Mouse (Mus musculus) left cerebral cortex, postnatal 4 days (tissue): Measurements from ENCODE around the gene Pard3. TPM values are rescaled to one million over a fixed set of nuclear protein-coding genes. Genes with fewer than 3 reads are reported as not detected.

Source experiments
- DNase-seq: peaks from one replicate; pipeline ENCODE4 v3.0.0-alpha.2; 2022
- intact Hi-C: fragments of 180-260 bp; cut with DNase I; formaldehyde crosslinking; loops from one replicate; pipeline ENCODE4 v1.15.1; 2025
- total RNA-seq, 2 experiments: library from RNA; stranded (reverse); gene quantifications; 2 replicates each; pipeline ENCODE4 v1.2.3; 2021

The Pard3 gene
- total RNA-seq, 2 experiments from 2014 or later: 25.5 to 27.0 TPM

DNA sequence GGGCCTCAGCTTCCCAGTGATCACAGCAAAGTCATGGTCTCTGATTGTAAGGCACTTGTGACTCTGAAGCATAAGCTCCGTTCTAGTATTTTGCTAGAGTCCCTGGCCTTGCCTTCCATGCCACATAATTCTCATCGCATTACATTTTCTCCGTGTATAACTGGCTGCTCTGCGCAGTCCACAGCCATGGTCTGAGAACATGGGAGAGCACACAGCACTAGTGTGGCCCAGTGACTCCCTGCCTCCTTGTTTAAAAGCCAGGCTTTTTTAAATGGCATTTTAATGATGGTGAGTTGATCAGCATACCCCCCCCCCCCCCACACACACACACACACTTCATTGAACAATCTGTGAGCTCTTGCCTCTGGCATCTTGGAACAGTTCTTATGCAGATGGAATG, 508.8 kb downstream of the Pard3 start:
- DNase-seq: no peak
- intact Hi-C loops: no loop called here

DNA sequence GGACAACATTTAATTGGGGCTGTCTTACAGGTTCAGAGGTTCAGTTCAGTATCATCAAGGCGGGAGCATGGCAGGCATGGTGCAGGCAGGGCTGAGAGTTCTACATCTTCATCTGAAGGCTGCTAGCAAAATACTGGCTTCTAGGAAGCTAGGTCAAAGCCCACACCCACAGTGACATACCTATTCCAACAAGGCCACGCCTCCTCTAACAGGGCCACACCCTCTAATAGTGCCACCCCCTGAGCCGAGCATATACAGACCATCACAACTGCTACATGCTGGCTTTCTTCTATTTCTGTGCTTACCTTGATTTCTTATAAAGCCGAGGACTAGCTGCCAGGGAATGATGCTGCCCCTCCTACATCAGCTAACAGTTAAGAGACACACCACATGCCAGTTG, 513.0 kb downstream of the Pard3 start:
- DNase-seq: no peak
- intact Hi-C loops: no loop called here

DNA sequence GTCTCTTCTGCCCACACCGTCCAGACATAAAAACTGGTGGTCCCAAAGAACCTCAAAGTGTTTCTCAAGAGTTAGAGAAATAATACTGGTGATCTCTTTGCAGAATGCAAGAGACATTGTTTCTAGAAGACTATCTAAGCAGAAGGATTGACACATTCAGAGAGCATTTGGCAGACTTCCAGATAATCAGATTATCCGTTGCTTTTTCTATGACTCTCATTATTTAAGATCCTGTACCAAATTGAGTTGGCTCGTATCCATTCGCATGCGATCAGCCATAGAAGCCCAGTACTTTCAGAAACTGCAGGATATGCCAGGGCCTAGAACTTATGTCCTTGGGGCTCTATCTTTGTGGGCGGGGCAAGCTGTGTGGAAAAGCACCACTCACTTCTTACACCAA, 514.0 kb downstream of the Pard3 start:
- DNase-seq: no peak
- intact Hi-C loops: no loop called here

DNA sequence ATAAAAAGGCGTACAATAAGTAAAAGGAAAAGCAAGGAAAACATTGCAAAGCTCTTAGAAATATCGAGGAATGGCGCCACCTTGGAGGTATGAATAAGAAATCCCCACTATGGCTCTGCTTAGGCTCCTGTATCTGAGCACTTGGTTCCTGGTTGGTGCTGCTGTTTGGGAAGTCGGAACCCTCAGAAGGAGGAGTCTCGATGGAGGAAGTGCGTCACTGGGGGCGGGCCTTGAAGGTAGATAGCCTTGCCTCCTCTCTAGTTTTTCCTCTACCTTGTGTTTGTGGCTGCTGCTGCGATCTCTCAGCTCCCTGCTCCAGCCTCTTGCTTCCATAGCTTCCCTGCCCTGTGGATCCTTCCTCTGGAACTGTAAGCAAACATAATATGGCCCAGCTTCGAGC, 515.7 kb downstream of the Pard3 start:
- DNase-seq: no peak
- intact Hi-C loops: no loop called here

DNA sequence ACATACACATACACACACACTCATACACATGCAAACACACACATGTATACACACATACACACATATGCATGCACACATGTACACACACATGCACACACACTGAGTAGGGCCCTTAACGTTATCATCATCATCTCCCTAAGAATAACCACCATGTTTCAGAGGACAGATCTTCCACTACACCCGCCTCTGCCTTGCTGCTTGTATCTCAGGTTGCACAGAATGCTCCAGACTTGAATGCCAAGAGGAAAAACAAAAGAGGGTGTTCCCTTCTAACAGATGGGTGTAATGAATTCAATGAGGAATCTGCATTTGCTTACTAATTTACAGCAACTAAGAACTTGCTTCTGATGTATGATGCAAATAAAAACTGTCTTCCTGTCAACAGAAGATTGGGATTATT, 519.7 kb downstream of the Pard3 start:
- no peak for DNase-seq
- intact Hi-C loops: no loop called here

DNA sequence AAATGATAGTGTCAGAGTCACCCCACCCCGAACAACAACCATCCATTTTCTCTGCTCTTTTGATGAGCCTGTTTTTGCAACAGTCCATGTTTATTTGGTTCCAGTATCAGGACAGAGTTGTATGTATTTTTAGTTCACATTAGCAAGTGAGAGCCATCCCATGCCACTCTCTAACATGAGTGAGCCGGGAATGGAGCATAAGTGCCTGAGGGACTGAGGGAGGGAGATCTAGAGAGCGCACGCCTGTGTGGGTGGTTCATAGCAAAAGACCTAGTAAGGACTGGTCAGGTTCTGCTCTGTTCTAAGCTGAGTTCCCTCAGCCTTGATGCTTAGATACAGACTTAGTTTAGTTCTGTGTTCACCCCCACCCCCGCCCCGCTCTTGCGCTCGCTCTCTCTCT, 521.9 kb downstream of the Pard3 start:
- no peak for DNase-seq
- intact Hi-C loops: no loop called here

DNA sequence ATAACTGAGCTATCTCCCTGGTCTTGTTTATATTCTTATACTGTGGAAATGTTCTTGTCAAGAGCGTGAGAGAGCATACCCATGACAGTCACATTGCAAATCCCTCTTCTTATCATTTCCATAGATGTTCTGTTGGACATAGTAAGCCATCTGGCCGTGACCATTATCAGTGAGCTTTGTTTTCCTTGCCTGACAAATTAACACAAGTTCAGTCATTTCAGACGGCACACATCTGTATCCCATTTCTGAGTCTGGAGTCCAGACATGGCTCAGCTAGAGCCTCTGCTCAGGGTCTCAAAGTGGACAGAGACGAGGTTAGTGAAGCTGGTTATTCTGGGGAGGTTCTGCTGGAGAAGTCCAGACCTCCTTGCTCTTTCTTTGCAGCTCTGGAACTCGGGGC, 523.0 kb downstream of the Pard3 start:
- intact Hi-C loops: no loop called here
- DNase-seq: no peak

DNA sequence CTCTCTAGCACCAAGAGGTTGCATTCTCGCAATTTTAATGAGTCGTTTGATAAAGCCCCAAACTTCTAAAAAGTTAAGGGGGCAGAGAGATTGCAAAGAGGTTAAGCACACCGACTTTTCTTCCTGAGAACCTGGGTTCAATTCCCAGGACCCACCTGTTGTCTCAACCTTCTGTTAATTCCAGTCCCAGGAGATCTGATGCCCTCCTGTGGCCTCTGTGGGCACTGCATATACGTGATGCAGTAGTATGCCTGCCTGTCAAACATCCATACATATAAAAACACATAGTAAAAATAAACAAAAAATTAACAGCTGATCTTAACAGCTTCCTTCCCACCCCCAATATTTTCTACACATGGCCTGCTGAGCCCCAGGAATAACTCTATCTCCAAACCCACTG, 524.6 kb downstream of the Pard3 start:
- intact Hi-C loops: no loop called here

DNA sequence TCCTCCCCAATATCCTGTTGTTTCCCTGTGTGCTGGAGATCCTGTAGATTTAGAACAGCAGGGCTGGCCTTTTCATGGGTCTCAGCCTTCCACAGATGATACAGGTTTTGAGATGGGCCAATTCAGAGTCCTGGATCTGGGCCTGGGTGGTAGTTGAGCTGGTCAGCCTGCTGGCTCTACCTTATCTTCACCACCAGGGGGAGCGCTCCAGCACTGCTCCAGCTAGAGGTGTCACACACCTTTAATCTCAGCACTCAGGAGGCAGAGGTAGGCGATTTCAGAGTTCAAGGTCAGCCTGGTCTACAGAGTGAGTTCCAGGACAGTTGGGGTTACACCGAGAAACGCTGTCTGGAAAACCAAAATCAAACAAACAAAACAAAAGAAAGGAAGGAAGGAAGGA, 525.6 kb downstream of the Pard3 start:
- DNase-seq: peak; percentile 50
- intact Hi-C loops: no loop called here

More for the DNA sequence above, 524.6 kb downstream of the Pard3 start:
- DNase-seq: peak; percentile 33

DNA sequence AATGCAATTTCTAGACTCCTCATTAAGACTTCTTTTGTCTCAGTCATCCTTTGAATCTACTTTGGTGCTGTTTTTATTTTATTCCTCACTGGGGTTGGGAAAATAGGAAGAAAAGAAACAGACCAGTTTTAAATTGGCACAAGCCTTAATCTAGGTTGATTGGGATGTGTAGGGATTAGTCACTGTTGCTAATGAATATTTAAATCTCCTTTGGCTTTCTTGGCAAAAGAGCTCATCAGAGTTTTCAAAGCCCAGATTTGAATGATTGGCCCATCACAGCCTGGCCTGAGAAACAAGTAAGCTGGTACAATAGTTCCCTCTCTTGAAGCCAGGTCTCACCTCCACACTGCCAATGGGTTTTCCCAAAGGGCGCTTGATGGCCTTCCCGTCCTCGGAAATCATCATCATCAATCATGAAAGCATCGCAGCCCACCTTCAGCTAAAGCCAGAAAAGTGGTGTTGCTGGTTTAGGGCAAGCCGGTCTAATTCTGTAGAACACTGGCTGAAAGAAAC, 527.0 kb downstream of the Pard3 start:
- no peak for DNase-seq
- intact Hi-C loops: no loop called here

DNA sequence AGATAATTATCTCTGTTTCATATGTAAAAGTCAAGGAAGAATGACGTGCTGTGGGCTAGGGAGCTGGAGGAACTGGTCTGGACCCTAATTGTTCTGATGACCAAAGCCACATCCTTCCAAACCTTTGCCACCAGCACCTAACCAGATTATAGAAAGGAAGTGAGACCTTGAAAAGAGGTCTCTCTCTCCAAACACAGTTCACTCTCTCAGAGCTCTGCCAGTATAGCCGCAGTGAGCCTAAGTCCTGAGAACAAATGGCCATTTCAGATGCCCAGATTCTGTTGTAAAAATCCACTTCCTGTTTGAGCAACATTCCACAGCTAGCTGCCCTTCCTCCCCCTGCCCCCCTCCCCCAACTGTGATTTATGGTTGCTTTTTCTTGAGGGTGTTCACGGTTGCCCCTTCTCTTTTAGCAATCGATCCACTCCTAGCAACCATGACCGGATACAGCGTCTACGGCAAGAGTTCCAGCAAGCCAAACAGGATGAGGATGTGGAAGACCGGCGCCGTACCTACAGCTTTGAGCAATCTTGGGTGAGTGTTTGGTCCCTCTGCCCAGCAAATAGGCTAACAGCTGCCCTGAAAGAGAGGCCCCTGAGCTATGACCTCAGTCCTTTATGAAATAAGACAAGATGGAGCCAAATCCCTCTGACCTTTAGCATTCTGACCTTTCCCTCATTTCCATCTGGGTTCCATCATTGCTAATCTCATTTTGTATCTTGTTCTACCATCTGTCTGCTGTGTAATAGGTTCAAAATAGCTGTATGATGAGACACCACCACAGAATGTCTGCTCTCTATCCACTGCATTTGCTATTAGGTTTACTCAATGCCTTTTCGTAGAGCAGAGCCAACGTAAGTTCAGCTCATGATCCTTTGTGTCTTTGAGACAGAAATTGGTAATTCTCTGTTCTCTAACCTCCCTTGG, 529.2 kb downstream of the Pard3 start:
- intact Hi-C loops: no loop called here
- no peak for DNase-seq

DNA sequence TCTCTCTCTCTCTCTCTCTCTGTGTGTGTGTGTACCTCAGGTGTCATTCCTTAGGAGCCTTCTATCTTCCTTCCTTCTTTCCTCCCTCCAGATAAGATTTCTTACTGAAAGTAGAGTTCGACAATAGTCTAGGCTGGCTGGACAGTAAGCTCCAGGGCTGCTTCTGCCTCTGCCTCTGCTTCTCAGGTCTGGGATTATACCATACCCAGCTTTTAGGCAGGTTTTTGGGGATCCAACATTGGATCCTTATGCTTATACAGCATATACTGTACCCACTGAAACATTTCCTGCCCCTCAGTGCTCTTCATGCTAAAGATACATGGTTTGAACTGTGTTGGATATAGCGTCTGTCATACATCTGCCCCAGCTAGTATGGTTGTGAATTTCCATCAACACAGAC, 536.9 kb downstream of the Pard3 start:
- intact Hi-C loops: no loop called here
- DNase-seq: no peak

DNA sequence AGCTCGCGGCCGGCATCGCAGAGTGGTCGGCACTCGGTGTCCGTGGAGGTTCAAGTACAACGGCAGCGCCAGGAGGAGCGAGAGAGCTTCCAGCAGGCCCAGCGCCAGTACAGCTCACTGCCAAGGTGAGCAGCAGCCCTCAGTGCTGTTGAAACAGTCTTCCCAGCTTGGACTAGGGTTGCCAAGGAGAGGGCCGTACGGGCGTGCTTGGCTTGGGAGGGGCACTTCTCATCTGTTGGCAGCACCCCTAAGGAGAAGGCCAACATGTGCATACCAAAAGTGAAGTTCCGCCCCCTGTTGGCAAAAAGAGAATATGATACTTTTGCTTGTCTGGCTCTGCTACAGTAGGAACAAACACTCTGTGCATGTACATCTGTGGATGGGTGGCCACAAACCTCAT, 539.4 kb downstream of the Pard3 start:
- DNase-seq: peak; percentile 82

DNA sequence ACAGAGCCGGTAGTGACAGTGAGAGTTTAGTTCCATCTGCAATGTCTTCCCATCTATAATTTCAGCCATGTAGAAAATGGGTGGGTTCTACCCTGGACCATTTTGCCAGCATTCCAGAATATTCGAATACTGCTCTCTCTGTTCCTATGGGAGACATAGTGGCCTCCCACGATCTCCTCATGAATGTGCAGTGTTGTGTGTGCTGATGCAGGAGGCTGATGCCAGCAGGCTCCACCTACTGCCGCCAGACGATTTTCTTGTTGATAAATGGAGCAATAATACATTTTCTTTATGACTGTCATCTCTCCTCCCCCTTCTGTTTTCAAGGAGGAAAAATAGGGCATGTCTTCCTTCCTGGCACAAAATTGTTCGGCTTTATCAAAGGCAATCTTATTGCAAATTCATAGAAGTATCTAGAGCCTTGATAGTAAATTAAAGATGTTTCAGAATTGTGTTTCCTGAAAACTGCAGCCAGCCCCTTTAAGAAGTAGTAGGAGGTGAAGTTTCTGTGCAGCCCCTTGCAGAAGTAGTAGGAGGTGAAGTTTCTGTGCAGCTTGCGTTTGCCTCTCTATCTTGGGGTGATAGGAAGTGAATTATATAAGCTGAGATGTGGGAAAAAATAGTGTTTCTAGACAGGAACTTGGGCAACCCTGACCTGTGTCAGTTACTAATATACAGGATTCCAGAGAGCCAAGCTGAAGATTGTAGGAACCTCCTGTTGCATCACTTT, 545.0 kb downstream of the Pard3 start:
- DNase-seq: no peak
- intact Hi-C loops: no loop called here

More for the DNA sequence above, 539.4 kb downstream of the Pard3 start:
- intact Hi-C loops: no loop called here

DNA sequence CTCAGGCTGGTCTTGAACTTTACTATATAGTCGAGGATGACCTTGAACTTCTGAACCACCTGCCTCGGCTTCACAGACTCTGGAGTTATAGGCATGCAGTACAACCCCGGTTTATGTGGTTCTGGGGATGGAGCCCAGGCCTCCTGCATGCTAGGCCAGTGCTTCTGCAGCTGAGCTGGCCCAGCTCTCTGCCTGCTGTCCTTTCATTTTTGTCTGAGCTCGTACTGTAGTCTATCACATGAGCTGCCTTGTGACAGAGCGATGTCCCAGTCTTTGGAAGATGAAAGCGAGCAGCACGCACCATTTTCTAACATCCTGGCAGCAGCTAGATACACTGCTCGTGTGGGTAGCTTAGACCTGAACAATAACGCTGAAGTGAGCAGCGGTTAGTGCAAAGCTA, 545.6 kb downstream of the Pard3 start:
- no peak for DNase-seq
- intact Hi-C loops: no loop called here

DNA sequence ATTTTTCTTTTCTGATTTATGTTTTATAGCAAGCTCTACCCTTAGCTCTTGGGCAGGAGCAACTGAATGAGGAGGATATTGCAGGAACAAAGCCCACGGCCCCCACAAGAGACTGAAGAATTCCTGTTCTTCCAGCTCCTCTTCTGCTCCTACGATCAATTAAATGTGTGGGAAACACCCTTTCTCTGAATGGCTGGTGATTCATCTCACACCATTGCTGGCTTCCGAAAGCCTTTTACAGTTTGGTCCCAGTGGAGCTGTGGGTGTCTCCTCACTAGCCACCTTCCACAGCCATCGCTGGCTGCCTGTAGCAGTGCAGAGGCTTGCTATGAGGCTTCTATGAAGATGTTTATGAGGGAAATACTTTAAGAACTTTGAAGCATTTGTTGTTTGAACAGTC, 550.5 kb downstream of the Pard3 start:
- intact Hi-C loops: no loop called here
- no peak for DNase-seq

DNA sequence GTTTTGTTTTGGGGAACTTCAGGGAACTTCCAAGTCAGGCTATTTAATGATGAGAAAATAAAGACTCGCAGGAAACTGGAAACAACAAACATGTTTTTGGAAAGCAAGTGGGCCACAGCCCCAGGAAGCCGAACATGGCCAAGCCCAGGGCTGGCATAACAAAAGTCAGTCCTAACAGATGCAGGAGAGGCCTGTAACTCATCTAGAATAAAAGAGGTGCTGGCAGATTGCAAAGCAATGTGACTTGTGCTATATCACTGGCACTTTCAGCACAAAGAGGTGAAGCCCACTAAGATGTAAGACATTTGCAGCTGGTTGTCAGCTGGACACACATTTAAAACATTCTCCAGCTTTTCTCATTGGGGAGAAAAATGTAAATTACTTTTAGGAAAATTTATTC, 553.0 kb downstream of the Pard3 start:
- no peak for DNase-seq
- intact Hi-C loops: no loop called here

DNA sequence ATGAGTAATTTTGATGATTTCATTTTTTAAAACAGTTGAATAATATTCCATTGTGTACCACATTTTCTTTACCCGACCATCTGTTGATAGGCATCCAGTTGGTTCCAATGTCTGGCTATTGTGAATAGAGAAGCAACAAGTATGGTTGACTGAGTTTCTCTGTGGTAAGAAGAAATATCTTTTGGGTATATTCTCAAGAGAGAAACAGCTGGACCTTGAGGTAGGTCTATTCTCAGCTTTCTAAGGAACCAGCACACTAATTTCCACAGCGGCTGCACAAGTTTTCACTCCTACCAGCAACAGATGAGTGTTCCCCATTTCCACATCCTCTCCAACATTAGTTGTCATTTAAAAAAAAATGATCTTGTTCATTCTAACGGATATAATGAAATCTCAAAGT, 558.4 kb downstream of the Pard3 start:
- intact Hi-C loops: no loop called here
- DNase-seq: no peak

DNA sequence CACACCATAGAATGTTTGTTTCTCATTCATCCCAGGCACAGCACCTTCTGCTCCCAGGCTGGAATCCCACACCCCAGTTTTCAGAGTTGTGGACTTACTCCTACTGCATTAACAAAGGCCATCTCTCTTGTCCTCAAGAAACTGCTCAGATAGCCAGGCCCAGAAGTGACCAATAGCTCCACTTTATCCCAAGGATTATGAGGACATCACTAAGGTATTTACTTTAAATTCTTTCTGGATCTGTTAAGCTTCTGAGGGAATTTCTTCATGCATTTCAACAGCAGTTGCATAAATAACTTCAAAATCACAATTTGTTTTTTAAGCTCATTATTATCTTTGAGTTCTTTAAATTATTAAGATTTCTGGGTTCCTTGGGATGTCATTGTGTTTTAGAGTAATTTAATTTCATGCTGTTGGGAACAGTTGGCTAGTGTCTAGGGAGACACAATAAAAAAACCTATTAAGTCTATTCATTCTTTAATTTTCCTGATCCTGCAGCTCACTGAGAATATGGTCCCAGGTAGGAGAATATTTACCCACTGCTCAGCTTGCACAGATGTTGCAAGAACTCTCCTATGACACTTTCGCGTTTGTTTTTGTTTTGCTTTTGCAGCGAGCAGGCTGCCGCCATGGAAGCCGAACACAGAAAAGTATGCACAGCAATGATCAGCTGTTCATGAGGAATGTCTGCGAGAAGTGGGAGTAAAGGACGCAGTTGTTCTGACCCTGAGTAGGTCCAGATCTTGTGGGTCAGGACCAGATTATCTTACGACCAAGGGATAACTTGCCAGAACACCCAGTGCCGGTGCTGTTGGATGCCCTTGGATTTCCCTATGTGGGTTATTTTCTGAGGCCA, 574.8 kb downstream of the Pard3 start:
- intact Hi-C loops: no loop called here
- no peak for DNase-seq

DNA sequence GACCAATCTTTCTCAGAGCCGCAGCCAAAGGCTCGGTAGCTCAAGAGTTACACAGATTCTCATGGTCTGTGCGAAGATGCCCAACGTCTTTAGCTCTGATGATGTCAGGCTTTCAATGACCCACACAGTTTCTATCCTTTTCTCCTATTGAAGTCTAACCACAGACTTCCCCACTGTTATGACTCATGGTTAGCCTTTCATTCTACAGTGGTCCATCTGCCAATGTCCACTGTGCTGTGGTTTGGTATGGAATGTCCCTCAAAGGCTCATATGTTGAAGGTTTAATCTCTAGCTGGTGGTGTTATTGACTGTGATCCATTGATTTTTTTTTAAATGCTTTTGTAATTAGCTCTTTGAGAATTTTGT, 575.4 kb downstream of the Pard3 start:
- no peak for DNase-seq
- intact Hi-C loops: no loop called here

DNA sequence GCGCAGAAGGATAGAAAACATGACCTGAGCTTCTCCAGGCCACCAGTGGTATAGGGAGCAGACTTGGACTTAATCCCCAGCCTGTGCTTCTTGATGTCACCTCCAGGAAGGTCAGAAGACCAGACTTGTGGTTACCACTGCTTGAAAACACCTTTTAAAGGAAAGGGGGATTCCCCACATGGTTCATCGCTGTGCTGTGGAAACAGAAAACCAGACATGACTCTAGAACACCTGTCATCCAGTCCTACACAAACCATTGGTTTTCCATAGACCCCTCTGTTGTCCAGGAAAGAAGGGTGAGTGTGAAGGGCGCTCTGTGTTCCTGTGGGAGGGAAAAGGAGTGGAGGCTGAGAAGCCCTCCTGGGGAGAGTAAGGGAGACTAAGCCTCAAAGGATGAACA, 591.9 kb downstream of the Pard3 start:
- DNase-seq: no peak
- intact Hi-C loops: no loop called here
